Mouse (Mus musculus) neural tube, embryonic 14.5 days (tissue): ENCODE measurements around the gene Mrpl9. TPM values are rescaled to one million over a fixed set of nuclear protein-coding genes. Genes with fewer than 3 reads are reported as not detected.
A peak's percentile ranks its signal among the peaks of the same experiment; 100 is the strongest.

Experiments used
- ATAC-seq: fragments of 200-750 bp; cut with Nextera tagmentation; 2 replicates; pipeline ENCODE4 v1.8.0; 2017; ENCODE audit warnings: low read depth, mild to moderate bottlenecking, moderate TSS enrichment, moderate library complexity
- H3K27ac ChIP-seq: fragments of 300-500 bp; sonication (generic); 2 replicates; pipeline ENCODE4 v1.5.1; 2014; ENCODE audit warnings: low read depth, mild to moderate bottlenecking, control low read depth, low read length, moderate library complexity, mixed read lengths
- H3K27me3 ChIP-seq: fragments of 300-500 bp; sonication (generic); 2 replicates; pipeline ENCODE4 v1.6.1; 2014; ENCODE audit warnings: low read length; ENCODE audit not compliant: control insufficient read depth, insufficient read depth
- H3K36me3 ChIP-seq: fragments of 300-500 bp; sonication (generic); 2 replicates; pipeline ENCODE4 v1.6.1; 2014; ENCODE audit warnings: low read length, mixed read lengths; ENCODE audit not compliant: control insufficient read depth, insufficient read depth
- H3K4me1 ChIP-seq: fragments of 300-500 bp; sonication (generic); 2 replicates; pipeline ENCODE4 v1.6.1; 2014; ENCODE audit warnings: low read length; ENCODE audit not compliant: control insufficient read depth, insufficient read depth
- H3K4me2 ChIP-seq: fragments of 300-500 bp; sonication (generic); 2 replicates; pipeline ENCODE4 v1.6.1; 2014; ENCODE audit warnings: mild to moderate bottlenecking, low read depth, low read length, control low read depth
- H3K4me3 ChIP-seq: fragments of 300-500 bp; sonication (generic); 2 replicates; pipeline ENCODE4 v1.5.1; 2014; ENCODE audit warnings: low read depth, low read length, control low read depth, mixed read lengths
- H3K9ac ChIP-seq: fragments of 300-500 bp; sonication (generic); replicated peaks from 2 replicates; pipeline ENCODE4 v1.6.1; 2014; ENCODE audit warnings: low read depth, mild to moderate bottlenecking, control low read depth, low read length, mixed read lengths
- H3K9me3 ChIP-seq: fragments of 300-500 bp; sonication (generic); 2 replicates; pipeline ENCODE4 v1.6.1; 2016; ENCODE audit warnings: low read length; ENCODE audit not compliant: control insufficient read depth
- WGBS: fragments of 180-500 bp; shearing (Covaris S2); extraction: QIAGEN DNeasy Blood & Tissue Kit; methylation state at CpG from one replicate; pipeline ENCODE4 v1.1.7; 2014; 5-methylcytosine and 5-hydroxymethylcytosine counted together
- polyA plus RNA-seq: library from polyadenylated mRNA; unstranded; fragments of >200 nt; fragmentation: Nextera tagmentation; extraction: Ambion mirVana; gene quantifications from 2 replicates; pipeline ENCODE4 v1.2.1, GENCODE M21; 2014

The Mrpl9 gene
- polyA plus RNA-seq, 1 experiment from 2014 or later: 59.5 TPM

GRCm38 (mm10) chr3:94456529-94457000 is 13.4 kb downstream of the Mrpl9 start:
- H3K27me3 ChIP-seq: no peaks in the 10 kb centered on the region
- no peaks in the 10 kb centered on the region for H3K4me1 ChIP-seq
- 2% methylated on average over 12 of the region's 12 CpGs for WGBS
- no peaks in the 10 kb centered on the region for H3K9me3 ChIP-seq
- peak overlapping the region; percentile 30 for H3K4me3 ChIP-seq
- peak overlapping the region; percentile 33; the same call in 1 of the 2 replicates for H3K4me2 ChIP-seq
- ATAC-seq: peak; percentile 95
- no peaks in the 10 kb centered on the region for H3K36me3 ChIP-seq
- no peak overlapping the region for H3K27ac ChIP-seq
- H3K9ac ChIP-seq: peak overlapping the region; percentile 16; the same call in 1 of the 2 replicates

GRCm38 (mm10) chr3:94457055-94457454 is 13.9 kb downstream of the Mrpl9 start:
- Histone ChIP-seq H3K27ac (no peak overlapping the region), H3K4me3 (peak overlapping the region; percentile 30; the same call in 1 of the 2 replicates), H3K9me3 (no peaks in the 10 kb centered on the region), H3K27me3 (no peaks in the 10 kb centered on the region), H3K4me2 (peak overlapping the region; percentile 33; the same call in 1 of the 2 replicates), H3K9ac (peak overlapping the region; percentile 16; the same call in 1 of the 2 replicates), H3K36me3 (no peaks in the 10 kb centered on the region), H3K4me1 (no peaks in the 10 kb centered on the region)
- ATAC-seq: peak; percentile 50; the same call in 1 of the 2 replicates
- WGBS: 74% methylated on average over 3 of the region's 3 CpGs

GRCm38 (mm10) chr3:94459834-94460233 is 16.7 kb downstream of the Mrpl9 start:
- no peak for ATAC-seq
- Histone ChIP-seq H3K4me2 (no peak overlapping the region), H3K4me1 (peaks cover 12% of the 10 kb centered on the region), H3K27me3 (no peaks in the 10 kb centered on the region), H3K9me3 (no peaks in the 10 kb centered on the region), H3K27ac (no peak overlapping the region), H3K4me3 (no peak overlapping the region), H3K36me3 (no peaks in the 10 kb centered on the region), H3K9ac (no peak overlapping the region)
- WGBS: 93% methylated on average over 2 of the region's 2 CpGs

- ATAC-seq: peak; percentile 82
- 29% methylated on average over 11 of the region's 11 CpGs for WGBS
- H3K36me3 ChIP-seq: no peaks in the 10 kb centered on the region
- H3K4me2 ChIP-seq: 0 out of 2 replicates have a peak overlapping the region, but pooled peaks have one; percentile 6
- peaks cover 17% of the 10 kb centered on the region for H3K4me1 ChIP-seq
- H3K9ac ChIP-seq: no peak overlapping the region
- no peak overlapping the region for H3K4me3 ChIP-seq
- no peaks in the 10 kb centered on the region for H3K9me3 ChIP-seq
- peak overlapping the region; percentile 84 for H3K27ac ChIP-seq
- H3K27me3 ChIP-seq: no peaks in the 10 kb centered on the region
These were observed 20.9 kb downstream of the Mrpl9 start for GRCm38 (mm10) chr3:94463926-94464578.

- Histone ChIP-seq H3K4me3 (no peak overlapping the region), H3K27ac (peak overlapping the region; percentile 84), H3K9ac (no peak overlapping the region), H3K4me1 (peaks cover 17% of the 10 kb centered on the region), H3K27me3 (no peaks in the 10 kb centered on the region), H3K36me3 (no peaks in the 10 kb centered on the region), H3K4me2 (no peak overlapping the region), H3K9me3 (no peaks in the 10 kb centered on the region)
- peak; percentile 67 for ATAC-seq
- WGBS: 32% methylated on average over 13 of the region's 13 CpGs
These were observed 22.7 kb downstream of the Mrpl9 start for GRCm38 (mm10) chr3:94465632-94466430.

GRCm38 (mm10) chr3:94468931-94469330 is 25.8 kb downstream of the Mrpl9 start:
- Histone ChIP-seq H3K27me3 (no peaks in the 10 kb centered on the region), H3K4me3 (no peak overlapping the region), H3K36me3 (no peaks in the 10 kb centered on the region), H3K4me2 (no peak overlapping the region), H3K9me3 (no peaks in the 10 kb centered on the region), H3K27ac (no peak overlapping the region), H3K9ac (no peak overlapping the region), H3K4me1 (peaks cover 17% of the 10 kb centered on the region)
- no peak for ATAC-seq
- WGBS: 45% methylated on average over 3 of the region's 3 CpGs

- H3K9me3 ChIP-seq: no peaks in the 10 kb centered on the region
- H3K36me3 ChIP-seq: no peaks in the 10 kb centered on the region
- H3K4me1 ChIP-seq: peaks cover 7% of the 10 kb centered on the region; the same call in 1 of the 2 replicates
- no peak overlapping the region for H3K9ac ChIP-seq
- peak overlapping the region; percentile 17; the same call in 1 of the 2 replicates for H3K4me3 ChIP-seq
- peak overlapping the region; percentile 51 for H3K4me2 ChIP-seq
- 11% methylated on average over 28 of the region's 28 CpGs for WGBS
- ATAC-seq: peak; percentile 59; the same call in 1 of the 2 replicates
- H3K27ac ChIP-seq: no peak overlapping the region
- H3K27me3 ChIP-seq: no peaks in the 10 kb centered on the region
These were observed 29.5 kb downstream of the Mrpl9 start for GRCm38 (mm10) chr3:94472447-94473114.

- no peaks in the 10 kb centered on the region for H3K9me3 ChIP-seq
- no peak overlapping the region for H3K27ac ChIP-seq
- peak overlapping the region; percentile 17; the same call in 1 of the 2 replicates for H3K4me3 ChIP-seq
- ATAC-seq: no peak
- H3K36me3 ChIP-seq: no peaks in the 10 kb centered on the region
- no peaks in the 10 kb centered on the region for H3K27me3 ChIP-seq
- no peak overlapping the region for H3K9ac ChIP-seq
- 57% methylated on average over 10 of the region's 10 CpGs for WGBS
- peak overlapping the region; percentile 51; the same call in 1 of the 2 replicates for H3K4me2 ChIP-seq
- H3K4me1 ChIP-seq: peaks cover 7% of the 10 kb centered on the region; the same call in 1 of the 2 replicates
These were observed 30.0 kb downstream of the Mrpl9 start for GRCm38 (mm10) chr3:94473115-94473505.
